Mouse (Mus musculus) limb, embryonic 12.5 days (tissue): ENCODE data around the gene Eci1. TPM values are rescaled to one million over a fixed set of nuclear protein-coding genes. Genes with fewer than 3 reads are reported as not detected.

Experiments used
- ATAC-seq: fragments of 200-750 bp; cut with Nextera tagmentation; 2 replicates; pipeline ENCODE4 v1.8.0; 2017; ENCODE audit warnings: low read depth, moderate TSS enrichment; ENCODE audit not compliant: insufficient number of reproducible peaks, insufficient read depth, low FRiP score, low TSS enrichment
- H3K27ac ChIP-seq: fragments of 300-500 bp; sonication (generic); 2 replicates; pipeline ENCODE4 v1.5.1; 2016; ENCODE audit warnings: mild to moderate bottlenecking, moderate library complexity
- H3K27me3 ChIP-seq: fragments of 300-500 bp; sonication (generic); 2 replicates; pipeline ENCODE4 v1.6.1; 2016; ENCODE audit warnings: mild to moderate bottlenecking, moderate library complexity
- H3K36me3 ChIP-seq: fragments of 300-500 bp; sonication (generic); 2 replicates; pipeline ENCODE4 v1.6.1; 2016; ENCODE audit warnings: mild to moderate bottlenecking, moderate library complexity
- H3K4me1 ChIP-seq: fragments of 300-500 bp; sonication (generic); replicated peaks from 2 replicates; pipeline ENCODE4 v1.6.1; 2016
- H3K4me2 ChIP-seq: fragments of 300-500 bp; sonication (generic); 2 replicates; pipeline ENCODE4 v1.6.1; 2016; ENCODE audit warnings: mild to moderate bottlenecking, moderate library complexity
- H3K4me3 ChIP-seq: fragments of 300-500 bp; sonication (generic); replicated peaks from 2 replicates; pipeline ENCODE4 v1.5.1; 2016; ENCODE audit warnings: mild to moderate bottlenecking
- H3K9ac ChIP-seq: fragments of 300-500 bp; sonication (generic); replicated peaks from 2 replicates; pipeline ENCODE4 v1.6.1; 2016; ENCODE audit warnings: mild to moderate bottlenecking, moderate library complexity
- H3K9me3 ChIP-seq: fragments of 300-500 bp; sonication (generic); 2 replicates; pipeline ENCODE4 v1.6.1; 2016; ENCODE audit warnings: mild to moderate bottlenecking, moderate library complexity
- WGBS: fragments of 180-500 bp; shearing (Covaris S2); methylation state at CpG from one replicate; pipeline ENCODE4 v1.1.7; 2016; 5-methylcytosine and 5-hydroxymethylcytosine counted together
- polyA plus RNA-seq: library from polyadenylated mRNA; unstranded; fragments of >200 nt; fragmentation: Nextera tagmentation; extraction: Ambion mirVana; gene quantifications from 2 replicates; pipeline ENCODE4 v1.2.1, GENCODE M21; 2016

Eci1 gene
- polyA plus RNA-seq, 1 experiment from 2014 or later = 102 TPM

DNA sequence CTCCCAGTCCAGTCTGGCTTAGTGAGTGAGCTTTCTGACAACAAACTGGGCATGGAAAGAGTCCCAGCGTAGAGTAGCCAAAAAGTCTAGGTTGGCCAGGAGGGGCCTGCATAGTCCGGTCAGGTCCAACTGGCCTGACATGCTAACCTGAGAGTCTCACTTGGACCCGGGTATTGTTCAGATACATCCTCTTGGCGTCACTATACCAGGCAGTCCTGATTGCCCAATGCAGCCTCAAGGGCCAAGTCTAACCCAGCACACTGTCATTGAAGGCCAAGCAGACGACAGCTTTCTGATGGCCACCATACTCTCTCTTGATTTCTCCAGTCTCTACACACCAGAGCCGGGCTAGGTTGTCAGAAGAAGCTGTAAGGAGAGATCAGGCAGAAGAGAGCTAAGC is 49.1 kb downstream of the Eci1 start:
- H3K36me3 ChIP-seq = peaks cover 57% of the 10 kb centered on the region
- ATAC-seq = no peak

DNA sequence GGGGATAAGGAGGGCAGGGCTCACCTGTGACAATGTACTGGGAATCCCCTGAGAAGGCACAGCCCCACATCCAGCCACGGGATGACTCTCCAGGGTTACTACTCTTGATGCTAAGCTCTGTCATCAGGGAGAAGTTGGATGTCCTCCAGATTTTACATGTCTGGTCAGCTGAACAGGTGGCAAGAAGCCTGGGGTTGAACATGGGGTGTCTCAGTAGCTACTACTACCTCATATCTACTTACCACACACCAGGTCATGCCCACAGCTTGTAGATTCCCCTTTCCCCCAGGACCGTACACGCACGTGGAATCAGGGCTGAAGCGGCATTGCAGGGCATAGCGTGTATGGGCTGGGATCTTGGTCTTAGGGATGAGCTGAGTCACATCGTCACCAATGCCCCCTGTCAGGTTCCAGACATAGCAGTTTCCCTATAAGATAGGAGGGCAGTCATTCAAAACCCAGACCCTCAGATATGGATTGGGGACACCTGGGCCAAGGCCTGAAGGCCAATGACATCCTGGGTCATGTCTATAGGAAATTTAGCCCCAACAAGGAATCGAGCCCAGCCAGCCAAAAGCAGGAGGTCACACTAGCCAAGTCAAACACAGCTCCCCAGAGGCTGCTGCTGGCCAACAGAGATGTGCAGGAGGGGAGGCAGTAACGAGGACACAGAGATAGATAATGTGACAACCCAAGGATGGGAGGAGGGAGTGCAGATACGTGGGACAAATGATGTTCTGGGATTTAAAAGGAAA is 49.8 kb downstream of the Eci1 start:
- Histone ChIP-seq H3K4me2 (no peak overlapping the region), H3K27ac (no peak overlapping the region), H3K27me3 (no peaks in the 10 kb centered on the region), H3K4me3 (no peak overlapping the region), H3K4me1 (peaks cover 41% of the 10 kb centered on the region), H3K9me3 (no peaks in the 10 kb centered on the region), H3K9ac (no peak overlapping the region), H3K36me3 (peaks cover 57% of the 10 kb centered on the region)
- no peak for ATAC-seq
- 95% methylated on average over 10 of the region's 10 CpGs for WGBS

More for the DNA sequence above, 49.1 kb downstream of the Eci1 start:
- Histone ChIP-seq H3K27ac (no peak overlapping the region), H3K9ac (no peak overlapping the region), H3K9me3 (no peaks in the 10 kb centered on the region), H3K4me2 (no peak overlapping the region), H3K4me1 (peaks cover 47% of the 10 kb centered on the region), H3K4me3 (no peak overlapping the region), H3K27me3 (no peaks in the 10 kb centered on the region)
- WGBS = 93% methylated on average over 6 of the region's 6 CpGs

DNA sequence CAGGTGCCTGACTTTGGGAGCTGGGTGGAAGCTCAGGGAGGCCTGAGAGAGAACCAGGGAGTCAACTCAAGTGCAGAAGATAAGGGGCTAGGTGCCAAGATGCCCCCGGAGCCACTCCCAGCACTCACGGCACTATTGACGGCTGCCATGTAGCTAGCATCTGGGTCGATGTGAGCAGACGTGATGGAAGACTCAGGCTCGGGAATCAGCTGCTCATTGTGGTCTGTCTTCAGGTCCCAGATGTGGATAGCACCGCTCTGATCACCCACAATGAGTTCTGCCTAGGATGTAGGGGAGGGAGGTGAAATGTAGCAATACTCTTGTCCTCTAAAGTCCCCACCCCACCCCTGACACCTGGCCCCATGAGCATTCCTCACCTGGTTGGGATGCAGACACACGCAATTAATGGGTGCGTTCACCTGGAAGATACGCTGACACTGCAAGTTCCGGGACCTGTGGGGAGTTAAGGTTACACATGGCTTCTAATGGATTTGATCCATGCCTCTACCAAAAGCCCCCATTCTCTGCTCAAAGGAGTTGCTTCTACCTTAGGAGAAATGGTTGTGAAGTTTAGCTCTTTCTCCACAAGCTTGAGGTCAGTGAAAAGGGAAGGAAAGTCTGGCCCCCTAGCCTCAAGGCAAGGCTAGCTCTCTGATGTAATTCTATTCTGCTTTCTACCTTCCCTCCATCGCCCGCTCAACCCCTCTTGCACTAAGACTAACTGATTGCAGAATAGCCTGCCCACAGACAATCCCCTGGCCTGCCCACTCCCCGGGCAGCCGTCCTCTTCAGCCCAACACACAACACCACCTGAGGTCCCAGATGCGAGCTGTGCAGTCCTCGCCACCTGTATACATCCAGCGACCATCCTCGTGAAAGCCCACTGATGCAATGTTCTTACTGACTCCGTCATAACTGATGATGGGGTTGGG is 50.9 kb downstream of the Eci1 start:
- Histone ChIP-seq H3K4me1 (peaks cover 30% of the 10 kb centered on the region), H3K4me2 (peak overlapping the region; percentile 69), H3K36me3 (peaks cover 55% of the 10 kb centered on the region), H3K9ac (peak overlapping the region; percentile 78), H3K4me3 (no peak overlapping the region; the same call in 1 of the 2 replicates), H3K27ac (no peak overlapping the region), H3K9me3 (no peaks in the 10 kb centered on the region), H3K27me3 (no peaks in the 10 kb centered on the region)
- no peak for ATAC-seq
- WGBS = 92% methylated on average over 20 of the region's 20 CpGs

DNA sequence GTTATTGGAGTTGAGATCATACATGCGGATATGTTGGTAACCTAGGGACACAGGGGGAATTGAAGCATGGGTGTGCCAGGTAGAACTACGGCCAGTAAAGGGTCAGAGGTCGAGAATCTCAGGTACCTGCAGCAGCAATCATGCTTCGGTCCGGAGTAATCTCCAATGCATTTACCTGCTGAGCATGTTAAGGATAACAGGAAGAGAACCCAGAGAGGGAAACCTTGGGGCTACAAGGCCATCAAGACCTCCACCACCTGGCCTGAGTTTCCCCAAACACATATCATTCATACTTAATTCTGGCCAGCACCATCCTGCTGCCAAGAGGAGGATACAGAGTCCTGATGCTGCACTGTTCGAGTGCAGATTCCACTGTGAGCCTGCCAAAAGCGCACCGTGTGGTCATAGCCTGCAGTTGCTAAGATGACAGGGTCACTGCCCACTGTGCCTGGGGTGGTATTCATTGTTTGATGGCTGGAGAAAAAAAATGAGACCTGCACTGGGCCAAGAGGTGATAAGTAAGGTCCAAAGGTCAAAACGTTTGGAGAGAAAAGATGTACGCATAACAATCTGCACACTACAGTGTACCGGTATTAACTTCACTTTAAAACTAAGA is 51.7 kb downstream of the Eci1 start:
- WGBS = 60% methylated on average over 11 of the region's 11 CpGs
- H3K36me3 ChIP-seq = peaks cover 49% of the 10 kb centered on the region
- no peaks in the 10 kb centered on the region for H3K9me3 ChIP-seq
- peaks cover 23% of the 10 kb centered on the region for H3K4me1 ChIP-seq
- H3K27ac ChIP-seq = 0 out of 2 replicates have a peak overlapping the region, but pooled peaks have one; percentile 45
- peak overlapping the region; percentile 70 for H3K4me3 ChIP-seq
- peak overlapping the region; percentile 78 for H3K9ac ChIP-seq
- peak overlapping the region; percentile 69 for H3K4me2 ChIP-seq
- no peaks in the 10 kb centered on the region for H3K27me3 ChIP-seq
- ATAC-seq = peak; percentile 12; the same call in 1 of the 2 replicates

DNA sequence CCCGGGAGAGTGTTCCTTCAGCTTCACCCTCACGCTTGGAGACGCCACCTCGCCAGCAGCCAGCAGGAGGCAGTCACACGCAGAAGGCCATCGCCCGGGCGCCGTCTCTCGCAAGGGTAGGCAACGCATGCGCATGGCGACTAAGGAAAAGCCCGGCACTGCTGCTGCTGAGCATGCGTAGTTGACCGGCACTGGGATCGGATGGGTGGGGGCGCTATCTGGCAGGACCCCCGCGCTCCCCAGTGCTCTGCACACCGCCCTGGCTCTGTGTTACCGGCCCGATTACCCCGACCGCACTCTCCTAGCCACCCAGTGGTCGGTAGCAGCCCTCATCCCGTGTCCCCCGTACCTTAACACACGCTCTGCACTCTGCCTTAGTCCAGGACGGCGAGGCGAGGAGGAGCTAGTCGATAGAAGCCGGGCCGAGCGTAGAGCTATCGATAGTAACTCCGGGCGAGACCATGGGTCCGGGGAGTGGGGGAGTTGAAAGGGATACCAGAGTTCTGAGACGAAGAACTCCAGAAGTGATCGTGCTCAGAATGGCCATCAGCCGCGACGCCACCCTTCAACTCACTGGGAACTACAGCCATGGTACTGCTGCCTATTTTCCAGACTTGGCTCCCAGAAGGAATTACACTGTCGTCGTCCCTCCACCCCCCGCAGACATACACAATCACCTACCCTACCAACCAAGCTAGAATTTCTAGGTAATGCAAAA is 52.4 kb downstream of the Eci1 start, which contains the start of gene Mlst8:
TSS of gene Mlst8 (minus strand) at position 416 of the 718 bp plus-strand sequence.
- peak within 1 kb of the TSS; percentile 69 for H3K4me2 ChIP-seq
- no peaks in the 10 kb centered on the region for H3K9me3 ChIP-seq
- WGBS = under 1% methylated on average over 48 of the region's 48 CpGs
- no peaks in the 10 kb centered on the region for H3K27me3 ChIP-seq
- H3K36me3 ChIP-seq = peaks cover 42% of the 10 kb centered on the region
- peak within 1 kb of the TSS; percentile 70 for H3K4me3 ChIP-seq
- H3K9ac ChIP-seq = peak within 1 kb of the TSS; percentile 78
- ATAC-seq = peak; percentile 89
- peak within 1 kb of the TSS; percentile 97 for H3K27ac ChIP-seq
- H3K4me1 ChIP-seq = peaks cover 20% of the 10 kb centered on the region

DNA sequence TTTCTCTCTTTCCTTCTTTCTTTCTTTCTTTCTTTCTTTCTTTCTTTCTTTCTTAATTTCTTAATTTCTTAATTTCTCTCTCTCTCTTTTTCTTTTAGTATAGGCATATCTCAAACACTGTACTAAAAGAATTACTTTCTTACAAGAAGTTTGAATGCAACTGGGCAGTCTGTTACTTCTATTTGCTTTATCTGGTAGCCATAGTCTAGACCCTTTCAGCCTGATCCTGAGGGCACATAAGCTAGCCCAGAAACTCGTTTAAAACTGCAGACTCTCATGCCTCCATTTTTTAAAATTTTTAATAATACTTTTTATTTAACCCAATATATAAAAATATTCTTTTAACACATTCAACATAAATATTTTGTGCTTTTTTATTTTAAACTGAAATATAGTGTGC is 53.0 kb downstream of the Eci1 start:
- Histone ChIP-seq H3K27me3 (no peaks in the 10 kb centered on the region), H3K36me3 (peaks cover 36% of the 10 kb centered on the region), H3K9me3 (no peaks in the 10 kb centered on the region), H3K27ac (peak overlapping the region; percentile 67; the same call in 1 of the 2 replicates), H3K4me3 (peak overlapping the region; percentile 70), H3K4me2 (peak overlapping the region; percentile 69), H3K4me1 (peaks cover 15% of the 10 kb centered on the region), H3K9ac (no peak overlapping the region)
- ATAC-seq = no peak
- WGBS = 36% methylated on average over 1 of the region's 1 CpGs

DNA sequence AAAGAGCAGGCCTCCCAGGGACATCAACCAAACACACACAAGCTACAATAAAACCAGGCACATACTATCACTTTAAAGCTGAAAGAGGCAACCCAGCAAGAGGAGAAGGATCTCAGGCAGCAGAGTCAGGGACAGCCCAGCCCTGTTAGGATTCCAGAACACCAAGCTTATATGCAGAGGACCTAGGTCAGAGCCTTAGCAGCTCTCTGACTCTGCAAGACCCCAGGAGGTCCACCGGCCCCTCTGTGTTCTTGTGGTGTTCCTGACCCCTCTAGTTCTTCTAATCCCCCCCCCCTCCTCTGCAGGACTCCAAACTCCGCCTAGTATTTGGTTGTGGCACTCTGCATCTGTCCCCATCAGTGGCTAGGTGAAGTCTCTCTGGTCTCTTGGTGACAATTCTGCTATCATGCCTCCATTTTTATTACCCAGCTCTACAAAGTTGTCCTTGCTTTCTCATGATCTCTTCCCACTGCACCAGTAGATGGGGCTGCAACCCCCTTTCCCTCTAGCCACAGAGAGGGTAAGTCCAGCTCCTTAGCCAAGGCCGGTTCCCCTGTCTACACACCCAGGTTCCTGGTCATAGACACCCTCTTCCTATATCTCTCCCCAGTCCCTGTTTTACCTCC is 53.9 kb downstream of the Eci1 start:
- 55% methylated on average over 3 of the region's 3 CpGs for WGBS
- peaks cover 13% of the 10 kb centered on the region for H3K4me1 ChIP-seq
- H3K4me3 ChIP-seq = no peak overlapping the region
- no peaks in the 10 kb centered on the region for H3K9me3 ChIP-seq
- no peak overlapping the region; the same call in 1 of the 2 replicates for H3K27ac ChIP-seq
- 0 out of 2 replicates have a peak overlapping the region, but pooled peaks have one; percentile 69 for H3K4me2 ChIP-seq
- 0 out of 2 replicates have a peak overlapping the region, but pooled peaks have one; percentile 1 for H3K9ac ChIP-seq
- H3K27me3 ChIP-seq = no peaks in the 10 kb centered on the region
- H3K36me3 ChIP-seq = peaks cover 27% of the 10 kb centered on the region
- ATAC-seq = no peak

DNA sequence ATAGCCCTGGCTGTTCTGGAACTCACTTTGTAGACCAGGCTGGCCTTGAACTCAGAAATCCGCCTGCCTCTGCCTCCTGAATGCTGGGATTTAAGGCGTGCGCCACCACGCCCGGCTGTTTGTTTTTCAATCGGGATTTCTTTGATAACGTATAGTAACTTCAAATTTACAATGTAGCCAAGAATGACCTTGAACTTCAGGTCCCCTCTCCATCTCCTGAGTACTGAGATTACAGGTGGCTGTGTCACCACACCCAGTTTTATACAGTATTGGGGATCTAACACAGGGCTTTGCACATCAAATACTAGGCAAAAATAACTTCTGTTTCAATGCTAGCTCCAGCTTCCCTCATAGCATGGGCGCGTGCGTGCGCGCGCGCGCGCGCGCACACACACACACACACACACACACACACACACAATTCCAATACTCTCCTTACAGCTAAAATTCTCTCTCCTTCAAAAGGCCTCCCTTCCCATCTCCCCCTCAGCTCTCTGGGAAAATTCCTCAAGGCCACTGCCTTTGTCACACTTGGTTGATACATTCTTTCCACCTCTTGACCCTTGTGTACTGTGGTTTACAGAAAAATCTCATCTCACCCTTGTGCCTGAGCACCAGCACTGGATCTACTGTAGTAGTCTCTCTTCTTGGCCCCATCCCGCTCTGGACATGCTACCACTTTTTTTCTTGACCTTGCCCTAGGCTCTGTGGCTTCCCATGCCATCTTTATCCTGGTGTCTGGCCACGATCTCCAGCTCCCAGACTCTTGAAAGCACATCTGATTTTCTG is 54.8 kb downstream of the Eci1 start:
- no peak overlapping the region for H3K27ac ChIP-seq
- peaks cover 18% of the 10 kb centered on the region for H3K4me1 ChIP-seq
- 94% methylated on average over 20 of the region's 20 CpGs for WGBS
- ATAC-seq = no peak
- no peaks in the 10 kb centered on the region for H3K9me3 ChIP-seq
- no peaks in the 10 kb centered on the region for H3K27me3 ChIP-seq
- H3K9ac ChIP-seq = no peak overlapping the region
- peaks cover 18% of the 10 kb centered on the region for H3K36me3 ChIP-seq
- H3K4me3 ChIP-seq = no peak overlapping the region
- H3K4me2 ChIP-seq = no peak overlapping the region

DNA sequence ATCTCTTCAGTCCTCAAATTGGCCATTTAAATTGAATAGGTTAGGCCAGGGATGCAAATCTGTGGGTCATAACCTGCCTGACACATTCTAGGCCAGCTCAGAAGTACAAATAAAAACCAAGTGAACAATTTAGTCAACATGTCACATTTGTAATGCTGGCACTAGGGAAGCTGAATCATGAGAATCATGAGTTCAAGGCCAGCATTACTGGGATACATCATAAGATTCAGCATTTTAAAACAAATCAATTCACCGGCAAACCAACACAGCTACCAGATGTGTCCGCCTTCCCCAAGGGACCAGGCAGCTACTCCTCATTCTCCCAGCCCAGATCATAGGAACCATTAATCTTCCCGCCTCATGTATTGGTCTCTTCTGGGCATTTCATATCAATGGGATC is 57.1 kb downstream of the Eci1 start:
- Histone ChIP-seq H3K4me1 (peaks cover 15% of the 10 kb centered on the region), H3K27ac (no peak overlapping the region), H3K4me2 (no peak overlapping the region), H3K9ac (no peak overlapping the region), H3K36me3 (no peaks in the 10 kb centered on the region), H3K9me3 (no peaks in the 10 kb centered on the region), H3K4me3 (no peak overlapping the region), H3K27me3 (peaks cover 15% of the 10 kb centered on the region)
- ATAC-seq = no peak
- WGBS = 84% methylated on average over 3 of the region's 3 CpGs
